Mouse (Mus musculus) liver, adult 2 months (tissue): ENCODE data around the gene Gm3488. TPM values are rescaled to one million over a fixed set of nuclear protein-coding genes. Genes with fewer than 3 reads are reported as not detected.
"Not testable (repeated sequence)": the region's sequence is repeated elsewhere in the genome, so short reads cannot be mapped to it uniquely, and the experiment has no call there.

Source experiments
- DNase-seq: peaks from one replicate; pipeline ENCODE4 v3.0.0-alpha.2; 2011; ENCODE audit warnings: low read depth, low spot score; ENCODE audit errors: extremely low read depth
- H3K27ac ChIP-seq: fragments of 200-500 bp; replicated peaks from 2 replicates; pipeline ENCODE4 v1.5.1; 2012; ENCODE audit warnings: low read depth, mild to moderate bottlenecking, control low read depth, inconsistent platforms, low read length; ENCODE audit not compliant: insufficient read depth
- H3K27me3 ChIP-seq: fragments of 200-500 bp; 2 replicates; pipeline ENCODE4 v1.6.1; 2012; ENCODE audit warnings: mild to moderate bottlenecking, moderate library complexity, low read length, inconsistent platforms; ENCODE audit not compliant: control insufficient read depth, insufficient read depth
- H3K36me3 ChIP-seq: fragments of 200-500 bp; 2 replicates; pipeline ENCODE4 v1.6.1; 2012; ENCODE audit warnings: low read length, inconsistent platforms; ENCODE audit not compliant: control insufficient read depth, insufficient read depth
- H3K4me1 ChIP-seq: fragments of 200-500 bp; 2 replicates; pipeline ENCODE4 v1.6.1; 2011; ENCODE audit warnings: low read length; ENCODE audit not compliant: control insufficient read depth, insufficient read depth
- H3K4me3 ChIP-seq: fragments of 200-500 bp; 2 replicates; pipeline ENCODE4 v1.5.1; 2011; ENCODE audit warnings: low read depth, mild to moderate bottlenecking, control low read depth, low read length, moderate library complexity; ENCODE audit not compliant: insufficient read depth
- H3K79me2 ChIP-seq: fragments of 200-500 bp; 2 replicates; pipeline ENCODE4 v1.6.1; 2012; ENCODE audit warnings: inconsistent platforms, mild to moderate bottlenecking, low read length, moderate library complexity; ENCODE audit not compliant: control insufficient read depth, insufficient read depth
- H3K9ac ChIP-seq: fragments of 200-500 bp; 2 replicates; pipeline ENCODE4 v1.6.1; 2012; ENCODE audit warnings: low read depth, mild to moderate bottlenecking, control low read depth, inconsistent platforms, low read length
- WGBS: fragments of 180-500 bp; shearing (Covaris S2); methylation state at CpG from one replicate; pipeline ENCODE4 v1.1.7; 2018; 5-methylcytosine and 5-hydroxymethylcytosine counted together
- polyA plus RNA-seq: library from polyadenylated mRNA; depleted of rRNA; stranded (reverse); fragments of >200 nt; gene quantifications from 2 replicates; pipeline ENCODE4 v1.2.3, GENCODE M21; 2012; rRNA removed
- total RNA-seq: library from RNA; depleted of rRNA; stranded (reverse); fragments of >200 nt; gene quantifications from 2 replicates; pipeline ENCODE4 v1.2.3, GENCODE M21; 2014; rRNA removed

Gm3488 gene
- not detected in 2 replicates for total RNA-seq
- polyA plus RNA-seq: not detected in 2 replicates

- H3K4me3 ChIP-seq, H3K79me2 ChIP-seq, H3K9ac ChIP-seq, H3K27me3 ChIP-seq, DNase-seq, H3K36me3 ChIP-seq, H3K4me1 ChIP-seq, H3K27ac ChIP-seq: not testable (repeated sequence)
- no CpG with 5 or more reads among the region's 35 CpGs for WGBS
These were observed at the start of gene Gm3488 for GRCm38 (mm10) chr14:5501374-5501773. Gm3488 (plus strand) TSS chr14:5501674.

GRCm38 (mm10) chr14:5455367-5455766 is 46.1 kb upstream of the Gm3488 start, which contains the start of gene Gm3194:
Gm3194 (minus strand) TSS chr14:5455467.
- not testable (repeated sequence) for H3K27ac ChIP-seq, DNase-seq, H3K4me3 ChIP-seq, H3K9ac ChIP-seq, H3K4me1 ChIP-seq, H3K79me2 ChIP-seq, H3K36me3 ChIP-seq, H3K27me3 ChIP-seq
- WGBS: no CpG with 5 or more reads among the region's 3 CpGs

- not testable (repeated sequence) for DNase-seq, H3K36me3 ChIP-seq, H3K4me1 ChIP-seq, H3K27me3 ChIP-seq, H3K27ac ChIP-seq, H3K9ac ChIP-seq, H3K4me3 ChIP-seq, H3K79me2 ChIP-seq
- no CpG with 5 or more reads among the region's 19 CpGs for WGBS
These were observed 41.0 kb upstream of the Gm3488 start for GRCm38 (mm10) chr14:5460469-5460868.

DNA sequence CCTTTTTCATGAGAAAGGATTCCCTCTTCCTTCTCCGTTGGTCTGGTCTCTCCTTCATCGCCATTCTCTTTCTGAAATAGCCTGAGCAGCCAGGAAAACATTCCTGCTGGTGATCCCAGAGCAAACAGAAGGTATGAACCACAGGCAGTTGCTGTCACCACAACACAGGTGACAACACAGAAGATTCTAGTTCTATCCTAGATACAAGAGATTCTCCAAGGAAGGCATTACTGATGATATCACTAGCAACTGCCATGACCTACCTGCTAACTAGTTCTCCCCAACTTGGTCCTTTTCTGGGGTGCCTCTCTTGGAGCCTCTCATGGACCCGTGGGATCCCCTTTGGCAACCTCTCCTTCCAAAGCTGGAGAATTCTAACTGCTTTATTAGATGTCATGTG is 23.7 kb upstream of the Gm3488 start, which contains the start of gene Gm8246:
Gm8246 (minus strand) TSS at position 101 of the 400 bp plus-strand sequence.
- not testable (repeated sequence) for H3K36me3 ChIP-seq, H3K4me1 ChIP-seq, H3K4me3 ChIP-seq, H3K79me2 ChIP-seq, H3K27me3 ChIP-seq, H3K9ac ChIP-seq, H3K27ac ChIP-seq, DNase-seq
- WGBS: no CpG with 5 or more reads among the region's 3 CpGs

GRCm38 (mm10) chr14:5483907-5484306 is 17.6 kb upstream of the Gm3488 start, which contains the start of gene Gm3187:
Gm3187 (plus strand) TSS chr14:5484207.
- not testable (repeated sequence) for H3K4me1 ChIP-seq, DNase-seq, H3K4me3 ChIP-seq, H3K9ac ChIP-seq, H3K27me3 ChIP-seq, H3K27ac ChIP-seq, H3K36me3 ChIP-seq, H3K79me2 ChIP-seq
- 88% methylated on average over 5 of the region's 5 CpGs for WGBS

- H3K27ac ChIP-seq, H3K36me3 ChIP-seq, H3K4me3 ChIP-seq, H3K4me1 ChIP-seq, H3K79me2 ChIP-seq, DNase-seq, H3K9ac ChIP-seq, H3K27me3 ChIP-seq: not testable (repeated sequence)
- WGBS: no CpG with 5 or more reads among the region's 2 CpGs
These were observed 36.7 kb downstream of the Gm3488 start, which contains the start of gene Gm3532 for GRCm38 (mm10) chr14:5538196-5538595. Gm3532 (plus strand) TSS chr14:5538496.

Other genes starting within 250 kb of the Gm3488 start
- gene Gm3526, start 241.1 kb upstream of the Gm3488 start, total RNA-seq: not detected in 2 replicates
- not detected in 2 replicates for gene Gm3526, start 241.1 kb upstream of the Gm3488 start, polyA plus RNA-seq
- not detected in 2 replicates for gene Gm3542, start 166.7 kb upstream of the Gm3488 start, total RNA-seq
- gene Gm3542, start 166.7 kb upstream of the Gm3488 start, polyA plus RNA-seq: not detected in 2 replicates
- not detected in 2 replicates for gene Gm3500, start 112.6 kb upstream of the Gm3488 start, total RNA-seq
- not detected in 2 replicates for gene Gm3500, start 112.6 kb upstream of the Gm3488 start, polyA plus RNA-seq
- not detected in 2 replicates for gene Gm3194, start 46.2 kb upstream of the Gm3488 start, total RNA-seq
- gene Gm3194, start 46.2 kb upstream of the Gm3488 start, polyA plus RNA-seq: not detected in 2 replicates
- not detected in 2 replicates for gene Gm8246, start 23.8 kb upstream of the Gm3488 start, total RNA-seq
- not detected in 2 replicates for gene Gm8246, start 23.8 kb upstream of the Gm3488 start, polyA plus RNA-seq
- gene Gm3187, start 17.5 kb upstream of the Gm3488 start, total RNA-seq: not detected in 2 replicates
- not detected in 2 replicates for gene Gm3187, start 17.5 kb upstream of the Gm3488 start, polyA plus RNA-seq
- not detected in 2 replicates for gene Gm3532, start 36.8 kb downstream of the Gm3488 start, total RNA-seq
- not detected in 2 replicates for gene Gm3532, start 36.8 kb downstream of the Gm3488 start, polyA plus RNA-seq
- not detected in 2 replicates for gene Gm8265, start 131.4 kb downstream of the Gm3488 start, total RNA-seq
- not detected in 2 replicates for gene Gm8265, start 131.4 kb downstream of the Gm3488 start, polyA plus RNA-seq
- not detected in 2 replicates for gene Gm9603, start 185.8 kb downstream of the Gm3488 start, total RNA-seq
- not detected in 2 replicates for gene Gm9603, start 185.8 kb downstream of the Gm3488 start, polyA plus RNA-seq
- gene Gm3373, start 239.9 kb downstream of the Gm3488 start, total RNA-seq: not detected in 2 replicates
- gene Gm3373, start 239.9 kb downstream of the Gm3488 start, polyA plus RNA-seq: not detected in 2 replicates